Comparison of ENCODE assay signal across 8 mouse cellular contexts in genomic region chr2:129038426-129038936, GRCm38 (mm10). TPM values are rescaled to one million over a fixed set of nuclear protein-coding genes. Genes with fewer than 3 reads are reported as not detected.
DNase-seq lines count a peak whose midpoint lies in the region; ATAC-seq lines count a peak whose summit lies in the region.

No protein-coding gene starts in this region.

- peak overlapping the region; percentile 74 for H3K4me2 ChIP-seq in kidney, embryonic 16.5 days (replicated peaks; ENCODE audit: low read depth, low read length)
- H3K4me2 ChIP-seq in intestine, embryonic 15.5 days (replicated peaks), result peak overlapping the region; percentile 95
- H3K4me2 ChIP-seq in midbrain, embryonic 15.5 days, result peak overlapping the region; percentile 95

- no peak for DNase-seq in kidney, adult 11 months
- peak; percentile 94 for DNase-seq in Muller cell, postnatal 12 days (ENCODE audit: inconsistent ontology term)
- peak; percentile 15 for DNase-seq in embryonic facial prominence, embryonic 10.5 days (ENCODE audit: low spot score)
- DNase-seq in left cerebral cortex, postnatal 36 days (ENCODE audit: low spot score in 2 of 2), result no peak
- no peak for DNase-seq in spleen, postnatal 4 days (ENCODE audit: low spot score in 2 of 2)

- no peak for ATAC-seq in kidney, embryonic 16.5 days (ENCODE audit: low FRiP score, low TSS enrichment)
- no peak for ATAC-seq in intestine, embryonic 15.5 days
- peak; percentile 70 for ATAC-seq in midbrain, embryonic 15.5 days (replicated peaks)

- H3K9me3 ChIP-seq in kidney, embryonic 16.5 days (ENCODE audit: low read length), result no peaks in the 10 kb centered on the region
- no peaks in the 10 kb centered on the region for H3K9me3 ChIP-seq in embryonic facial prominence, embryonic 10.5 days
- H3K9me3 ChIP-seq in intestine, embryonic 15.5 days, result no peaks in the 10 kb centered on the region
- no peaks in the 10 kb centered on the region for H3K9me3 ChIP-seq in midbrain, embryonic 15.5 days

- intact Hi-C loops in left cerebral cortex, postnatal 36 days (cut with DNase I), result no loop called here

- H3K4me1 ChIP-seq in kidney, embryonic 16.5 days (ENCODE audit: insufficient read depth, low read length), result peaks cover 15% of the 10 kb centered on the region
- peaks cover 14% of the 10 kb centered on the region for H3K4me1 ChIP-seq in embryonic facial prominence, embryonic 10.5 days
- H3K4me1 ChIP-seq in intestine, embryonic 15.5 days (replicated peaks), result peaks cover 8% of the 10 kb centered on the region
- 0 out of 2 replicates have a peak, but pooled peaks cover 9% of the 10 kb centered on the region for H3K4me1 ChIP-seq in midbrain, embryonic 15.5 days

- peaks cover 33% of the 10 kb centered on the region for H3K27me3 ChIP-seq in kidney, embryonic 16.5 days (ENCODE audit: insufficient read depth, low read length)
- peaks cover 63% of the 10 kb centered on the region for H3K27me3 ChIP-seq in embryonic facial prominence, embryonic 10.5 days (replicated peaks; ENCODE audit: low read depth, poor library complexity, severe bottlenecking)
- peaks cover 28% of the 10 kb centered on the region for H3K27me3 ChIP-seq in intestine, embryonic 15.5 days (replicated peaks)
- 0 out of 2 replicates have a peak, but pooled peaks cover 7% of the 10 kb centered on the region for H3K27me3 ChIP-seq in midbrain, embryonic 15.5 days (replicated peaks)

- peak overlapping the region; percentile 57 for H3K9ac ChIP-seq in kidney, embryonic 16.5 days (replicated peaks; ENCODE audit: low read length)
- 0 out of 2 replicates have a peak overlapping the region, but pooled peaks have one; percentile 41 for H3K9ac ChIP-seq in intestine, embryonic 15.5 days
- peak overlapping the region; percentile 60 for H3K9ac ChIP-seq in midbrain, embryonic 15.5 days

- H3K27ac ChIP-seq in kidney, embryonic 16.5 days (ENCODE audit: low read length), result no peak overlapping the region
- 0 out of 2 replicates have a peak overlapping the region, but pooled peaks have one; percentile 54 for H3K27ac ChIP-seq in embryonic facial prominence, embryonic 10.5 days (replicated peaks)
- H3K27ac ChIP-seq in intestine, embryonic 15.5 days, result no peak overlapping the region
- H3K27ac ChIP-seq in midbrain, embryonic 15.5 days, result peak overlapping the region; percentile 69

- 19% methylated on average over 15 of the region's 15 CpGs for WGBS in kidney, embryonic 16.5 days
- 35% methylated on average over 15 of the region's 15 CpGs for WGBS in embryonic facial prominence, embryonic 10.5 days
- 28% methylated on average over 15 of the region's 15 CpGs for WGBS in intestine, embryonic 15.5 days
- 24% methylated on average over 15 of the region's 15 CpGs for WGBS in midbrain, embryonic 15.5 days

- no peaks in the 10 kb centered on the region for H3K36me3 ChIP-seq in kidney, embryonic 16.5 days (ENCODE audit: insufficient read depth, low read length)
- H3K36me3 ChIP-seq in embryonic facial prominence, embryonic 10.5 days (replicated peaks), result no peaks in the 10 kb centered on the region
- H3K36me3 ChIP-seq in intestine, embryonic 15.5 days, result no peaks in the 10 kb centered on the region
- H3K36me3 ChIP-seq in midbrain, embryonic 15.5 days (replicated peaks), result no peaks in the 10 kb centered on the region

- H3K4me3 ChIP-seq in kidney, embryonic 16.5 days (ENCODE audit: low read length), result peak overlapping the region; percentile 46
- peak overlapping the region; percentile 64 for H3K4me3 ChIP-seq in embryonic facial prominence, embryonic 10.5 days
- H3K4me3 ChIP-seq in intestine, embryonic 15.5 days (replicated peaks), result peak overlapping the region; percentile 45
- H3K4me3 ChIP-seq in midbrain, embryonic 15.5 days, result peak overlapping the region; percentile 46

RNA-seq across cellular contexts. Expression of gene Vinac1, which starts 9.5 kb away (rescaled TPM):
- 0.04 TPM in 1 of 2 replicates, not detected in the other for polyA plus RNA-seq in kidney, embryonic 16.5 days (2015; fragmentation: Nextera tagmentation; extraction: Ambion mirVana)
- polyA plus RNA-seq in embryonic facial prominence, embryonic 10.5 days (2016; fragmentation: Nextera tagmentation; extraction: Ambion mirVana), result 0.07 TPM in 1 of 2 replicates, not detected in the other
- 0.04 and 0.09 TPM in 2 replicates for polyA plus RNA-seq in intestine, embryonic 15.5 days (2015; fragmentation: Nextera tagmentation; extraction: Ambion mirVana)
- polyA plus RNA-seq in midbrain, embryonic 15.5 days (2015; fragmentation: Nextera tagmentation; extraction: Ambion mirVana), result 0.87 and 1.0 TPM in 2 replicates
- under 1 TPM; 0.11 to 0.39 TPM for total RNA-seq in left cerebral cortex, postnatal 36 days (2021)

RNA-seq across cellular contexts. Expression of gene Ttl, which starts 27.3 kb away (rescaled TPM):
- 13.4 TPM in 2 replicates for polyA plus RNA-seq in kidney, embryonic 16.5 days (2015; fragmentation: Nextera tagmentation; extraction: Ambion mirVana)
- polyA plus RNA-seq in embryonic facial prominence, embryonic 10.5 days (2016; fragmentation: Nextera tagmentation; extraction: Ambion mirVana), result 14.3 and 14.7 TPM in 2 replicates
- polyA plus RNA-seq in intestine, embryonic 15.5 days (2015; fragmentation: Nextera tagmentation; extraction: Ambion mirVana), result 10.6 TPM in 2 replicates
- polyA plus RNA-seq in midbrain, embryonic 15.5 days (2015; fragmentation: Nextera tagmentation; extraction: Ambion mirVana), result 32.2 and 32.9 TPM in 2 replicates
- total RNA-seq in left cerebral cortex, postnatal 36 days (2021), result 10 to 100 TPM; 65.0 to 73.7 TPM

Comparison
In these comparisons a context has a peak if more than half of its experiments do, and no peak if none do; other contexts are left out.
1. H3K27ac ChIP-seq: peak in embryonic facial prominence, embryonic 10.5 days (single experiment) and midbrain, embryonic 15.5 days (single experiment); none in kidney, embryonic 16.5 days (single experiment) and intestine, embryonic 15.5 days (single experiment).
2. DNase-seq: peak in Muller cell, postnatal 12 days (single experiment) and embryonic facial prominence, embryonic 10.5 days (single experiment); none in kidney, adult 11 months (single experiment), left cerebral cortex, postnatal 36 days (0 of 2) and spleen, postnatal 4 days (0 of 2).
3. Peak in every context shown above with its lines, with median percentiles within 50 percentile points of each other: H3K4me2 ChIP-seq, H3K4me3 ChIP-seq and H3K9ac ChIP-seq.